Mouse (Mus musculus): ENCODE data around the gene Wdr5. TPM values are rescaled to one million over a fixed set of nuclear protein-coding genes. Genes with fewer than 3 reads are reported as not detected.

Gene Wdr5
- total and polyA plus RNA-seq, 2 experiments = 16.7 to 18.3 TPM

DNA sequence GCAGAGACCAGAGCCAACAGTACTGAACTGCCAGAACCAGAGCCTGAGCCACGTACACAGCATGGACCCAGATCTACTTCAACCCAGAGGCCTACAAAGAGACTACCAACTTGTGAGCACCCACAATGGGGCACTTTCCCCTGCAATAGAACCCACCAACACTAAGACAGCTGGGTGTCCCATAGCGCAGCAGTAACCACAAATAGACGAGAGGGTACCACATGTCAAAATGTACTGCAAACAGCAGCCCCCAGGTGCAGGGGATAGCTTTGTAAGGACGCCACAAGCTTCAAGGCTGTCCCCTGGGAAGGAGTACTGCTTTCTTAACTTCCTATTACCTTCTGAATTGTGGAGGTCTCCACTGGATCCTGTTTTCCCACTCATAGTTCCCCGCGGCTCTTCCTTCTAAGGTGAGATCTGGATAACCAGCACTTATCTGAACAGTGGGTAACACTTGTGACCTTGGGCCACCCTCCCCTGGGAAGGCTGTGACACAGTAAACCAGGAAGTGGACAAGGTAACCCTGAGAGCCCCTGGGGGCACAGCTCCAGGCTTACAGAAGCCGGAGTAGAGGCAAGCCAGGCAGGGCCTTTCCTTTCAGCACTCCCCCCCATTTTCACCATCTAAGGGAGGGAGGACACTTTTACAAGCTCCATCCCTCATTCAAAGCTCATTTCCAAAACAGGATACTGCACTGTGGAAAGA is 41.7 kb upstream of the Wdr5 start:
- no peak for DNase-seq (ENCODE audit: extremely low read depth, low read depth, low spot score)
- H3K27ac ChIP-seq (replicated peaks; ENCODE audit: insufficient read depth, low read depth, low read length) = peak overlapping the region; percentile 28
- H3K79me2 ChIP-seq (ENCODE audit: control insufficient read depth, insufficient read depth, low read length) = peaks cover 61% of the 10 kb centered on the region
- WGBS = 37% methylated on average over 7 of the region's 7 CpGs
- H3K27me3 ChIP-seq (ENCODE audit: control insufficient read depth, insufficient read depth, low read length) = no peaks in the 10 kb centered on the region
- peak overlapping the region; percentile 13 for H3K9ac ChIP-seq (ENCODE audit: low read depth, low read length)
- no peaks in the 10 kb centered on the region for H3K36me3 ChIP-seq (ENCODE audit: control insufficient read depth, insufficient read depth, low read length)
- no peak overlapping the region for H3K4me3 ChIP-seq (ENCODE audit: insufficient read depth, low read depth, low read length)
- TF ChIP-seq POLR2A (IDR thresholded peaks at IDR 0.05; ENCODE audit: extremely low read depth, insufficient read depth, low read length) = no peak
- no peak for TF ChIP-seq CTCF (IDR thresholded peaks at IDR 0.05; ENCODE audit: low read depth, low read length)
- H3K4me1 ChIP-seq (ENCODE audit: control insufficient read depth, insufficient read depth, low read length) = peaks cover 46% of the 10 kb centered on the region

- no peaks in the 10 kb centered on the region for H3K27me3 ChIP-seq (ENCODE audit: control insufficient read depth, insufficient read depth, low read length)
- H3K4me3 ChIP-seq (ENCODE audit: insufficient read depth, low read depth, low read length) = peak overlapping the region; percentile 97
- DNase-seq (ENCODE audit: extremely low read depth, low read depth, low spot score) = peak; percentile 82
- H3K4me1 ChIP-seq (ENCODE audit: control insufficient read depth, insufficient read depth, low read length) = peaks cover 43% of the 10 kb centered on the region
- peaks cover 54% of the 10 kb centered on the region for H3K79me2 ChIP-seq (ENCODE audit: control insufficient read depth, insufficient read depth, low read length)
- 3% methylated on average over 4 of the region's 4 CpGs for WGBS
- H3K36me3 ChIP-seq (ENCODE audit: control insufficient read depth, insufficient read depth, low read length) = no peaks in the 10 kb centered on the region
- TF ChIP-seq CTCF (IDR thresholded peaks at IDR 0.05; ENCODE audit: low read depth, low read length) (no peak), POLR2A (IDR thresholded peaks at IDR 0.05; ENCODE audit: extremely low read depth, insufficient read depth, low read length) (no peak)
- H3K9ac ChIP-seq (ENCODE audit: low read depth, low read length) = peak overlapping the region; percentile 61
- peak overlapping the region; percentile 70 for H3K27ac ChIP-seq (replicated peaks; ENCODE audit: insufficient read depth, low read depth, low read length)
These were observed 41.0 kb upstream of the Wdr5 start for GRCm38 (mm10) chr2:27473911-27474310.

- peak overlapping the region; percentile 97 for H3K9ac ChIP-seq (ENCODE audit: low read depth, low read length)
- H3K27ac ChIP-seq (replicated peaks; ENCODE audit: insufficient read depth, low read depth, low read length) = peak overlapping the region; percentile 76
- under 1% methylated on average over 84 of the region's 84 CpGs for WGBS
- peaks cover 47% of the 10 kb centered on the region for H3K79me2 ChIP-seq (ENCODE audit: control insufficient read depth, insufficient read depth, low read length)
- H3K36me3 ChIP-seq (ENCODE audit: control insufficient read depth, insufficient read depth, low read length) = no peaks in the 10 kb centered on the region
- peaks cover 34% of the 10 kb centered on the region for H3K4me1 ChIP-seq (ENCODE audit: control insufficient read depth, insufficient read depth, low read length)
- H3K4me3 ChIP-seq (ENCODE audit: insufficient read depth, low read depth, low read length) = peak overlapping the region; percentile 97
- no peaks in the 10 kb centered on the region for H3K27me3 ChIP-seq (ENCODE audit: control insufficient read depth, insufficient read depth, low read length)
- TF ChIP-seq CTCF (IDR thresholded peaks at IDR 0.05; ENCODE audit: low read depth, low read length) = no peak
- no peak for TF ChIP-seq POLR2A (IDR thresholded peaks at IDR 0.05; ENCODE audit: extremely low read depth, insufficient read depth, low read length)
- DNase-seq (ENCODE audit: extremely low read depth, low read depth, low spot score) = peak; percentile 41
These were observed 40.1 kb upstream of the Wdr5 start for GRCm38 (mm10) chr2:27474621-27475484.

- peak overlapping the region; percentile 97 for H3K4me3 ChIP-seq (ENCODE audit: insufficient read depth, low read depth, low read length)
- H3K9ac ChIP-seq (ENCODE audit: low read depth, low read length) = peak overlapping the region; percentile 97
- WGBS = under 1% methylated on average over 96 of the region's 96 CpGs
- H3K27ac ChIP-seq (replicated peaks; ENCODE audit: insufficient read depth, low read depth, low read length) = peak overlapping the region; percentile 99
- no peaks in the 10 kb centered on the region for H3K27me3 ChIP-seq (ENCODE audit: control insufficient read depth, insufficient read depth, low read length)
- peak; percentile 74 for DNase-seq (ENCODE audit: extremely low read depth, low read depth, low spot score)
- no peak for TF ChIP-seq CTCF (IDR thresholded peaks at IDR 0.05; ENCODE audit: low read depth, low read length)
- peak; percentile 97 for TF ChIP-seq POLR2A (IDR thresholded peaks at IDR 0.05; ENCODE audit: extremely low read depth, insufficient read depth, low read length)
- no peaks in the 10 kb centered on the region for H3K36me3 ChIP-seq (ENCODE audit: control insufficient read depth, insufficient read depth, low read length)
- peaks cover 43% of the 10 kb centered on the region for H3K79me2 ChIP-seq (ENCODE audit: control insufficient read depth, insufficient read depth, low read length)
- peaks cover 28% of the 10 kb centered on the region for H3K4me1 ChIP-seq (ENCODE audit: control insufficient read depth, insufficient read depth, low read length)
These were observed 39.3 kb upstream of the Wdr5 start for GRCm38 (mm10) chr2:27475495-27476302.

- H3K4me1 ChIP-seq (ENCODE audit: control insufficient read depth, insufficient read depth, low read length) = peaks cover 19% of the 10 kb centered on the region
- DNase-seq (ENCODE audit: extremely low read depth, low read depth, low spot score) = peak; percentile 62
- H3K27ac ChIP-seq (replicated peaks; ENCODE audit: insufficient read depth, low read depth, low read length) = peak overlapping the region; percentile 99
- H3K79me2 ChIP-seq (ENCODE audit: control insufficient read depth, insufficient read depth, low read length) = peaks cover 36% of the 10 kb centered on the region
- 27% methylated on average over 11 of the region's 11 CpGs for WGBS
- H3K27me3 ChIP-seq (ENCODE audit: control insufficient read depth, insufficient read depth, low read length) = no peaks in the 10 kb centered on the region
- no peaks in the 10 kb centered on the region for H3K36me3 ChIP-seq (ENCODE audit: control insufficient read depth, insufficient read depth, low read length)
- H3K9ac ChIP-seq (ENCODE audit: low read depth, low read length) = peak overlapping the region; percentile 32
- no peak for TF ChIP-seq CTCF (IDR thresholded peaks at IDR 0.05; ENCODE audit: low read depth, low read length)
- TF ChIP-seq POLR2A (IDR thresholded peaks at IDR 0.05; ENCODE audit: extremely low read depth, insufficient read depth, low read length) = no peak
- H3K4me3 ChIP-seq (ENCODE audit: insufficient read depth, low read depth, low read length) = peak overlapping the region; percentile 83
These were observed 38.4 kb upstream of the Wdr5 start for GRCm38 (mm10) chr2:27476303-27477192.
